In genomic region chr3:84432797-84433445, GRCm38 (mm10) we compare ENCODE assay signal across 18 mouse cellular contexts. TPM values are rescaled to one million over a fixed set of nuclear protein-coding genes. Genes with fewer than 3 reads are reported as not detected.
DNase-seq lines count a peak whose midpoint lies in the region; ATAC-seq and TF ChIP-seq lines count a peak whose summit lies in the region.
"Had no signal": no experiment of that assay in that cellular context is flagged by ENCODE, and none has a peak within 500 bp of the region (broad histone marks: within the 10 kb centered on the region; RNA-seq: fewer than 3 reads in every experiment).

No protein-coding gene starts in this region.

- no peak overlapping the region for H3K9ac ChIP-seq in hindbrain, embryonic 16.5 days (ENCODE audit: low read depth, low read length)
- H3K9ac ChIP-seq in neural tube, embryonic 11.5 days (ENCODE audit: low read length), result no peak overlapping the region
- H3K9ac ChIP-seq: embryonic facial prominence, embryonic 15.5 days; heart, embryonic 12.5 days; limb, embryonic 15.5 days; liver, embryonic 15.5 days had no signal

- peak; percentile 39 for DNase-seq in hindbrain, embryonic 10.5 days (ENCODE audit: low spot score)
- no peak for DNase-seq in neural tube, embryonic 11.5 days (ENCODE audit: low spot score)
- no peak for DNase-seq in neural tube, embryonic 10.5 days (ENCODE audit: extremely low spot score, low spot score)
- peak; percentile 38 for DNase-seq in forelimb bud, embryonic 11.5 days (ENCODE audit: low read depth, low spot score)
- DNase-seq in thymus, adult 2 months, result no peak
- DNase-seq in right cerebral cortex, postnatal 14 days, result no peak
- DNase-seq: cerebellum, adult 2 months; cerebellum, postnatal 36 days; heart, postnatal 14 days; kidney, adult 11 months had no signal

- no peak for TF ChIP-seq CTCF in thymus, adult 2 months (IDR thresholded peaks at IDR 0.05; ENCODE audit: borderline replicate concordance, control insufficient read depth, extremely low read depth, insufficient read depth, low read length, poor library complexity)

- no peak overlapping the region for H3K4me2 ChIP-seq in hindbrain, embryonic 16.5 days (ENCODE audit: low read length)
- H3K4me2 ChIP-seq in neural tube, embryonic 11.5 days (ENCODE audit: low read depth), result no peak overlapping the region
- H3K4me2 ChIP-seq: embryonic facial prominence, embryonic 15.5 days; heart, embryonic 12.5 days; limb, embryonic 15.5 days; liver, embryonic 15.5 days had no signal

- peak overlapping the region; percentile 73 for H3K27ac ChIP-seq in hindbrain, embryonic 10.5 days
- H3K27ac ChIP-seq in hindbrain, embryonic 16.5 days (ENCODE audit: low read depth, low read length), result no peak overlapping the region
- H3K27ac ChIP-seq in neural tube, embryonic 11.5 days (ENCODE audit: low read depth, low read length), result no peak overlapping the region
- H3K27ac ChIP-seq in thymus, adult 2 months (ENCODE audit: control insufficient read depth, insufficient read depth, low read length), result no peak overlapping the region
- H3K27ac ChIP-seq: embryonic facial prominence, embryonic 15.5 days; kidney, postnatal 0 days; limb, embryonic 15.5 days; liver, embryonic 15.5 days; macrophage; stomach, postnatal 0 days had no signal

- no peak overlapping the region for H3K4me3 ChIP-seq in hindbrain, embryonic 10.5 days
- H3K4me3 ChIP-seq in hindbrain, embryonic 16.5 days (ENCODE audit: low read length), result no peak overlapping the region
- no peak overlapping the region for H3K4me3 ChIP-seq in neural tube, embryonic 11.5 days (ENCODE audit: low read depth, low read length)
- H3K4me3 ChIP-seq in thymus, adult 2 months (ENCODE audit: control insufficient read depth, insufficient read depth, low read length), result no peak overlapping the region
- H3K4me3 ChIP-seq: embryonic facial prominence, embryonic 15.5 days; heart, embryonic 12.5 days; limb, embryonic 15.5 days; liver, embryonic 15.5 days had no signal

- peaks cover 6% of the 10 kb centered on the region for H3K27me3 ChIP-seq in hindbrain, embryonic 10.5 days (ENCODE audit: insufficient read depth, poor library complexity, severe bottlenecking)
- H3K27me3 ChIP-seq in hindbrain, embryonic 16.5 days (replicated peaks; ENCODE audit: control insufficient read depth, insufficient read depth, low read length), result no peaks in the 10 kb centered on the region
- no peaks in the 10 kb centered on the region for H3K27me3 ChIP-seq in neural tube, embryonic 11.5 days (ENCODE audit: control insufficient read depth, insufficient read depth, low read length)
- no peaks in the 10 kb centered on the region for H3K27me3 ChIP-seq in thymus, adult 2 months (ENCODE audit: control insufficient read depth, insufficient read depth, low read length)
- H3K27me3 ChIP-seq: embryonic facial prominence, embryonic 15.5 days; limb, embryonic 15.5 days had no signal

- peaks cover 59% of the 10 kb centered on the region for H3K4me1 ChIP-seq in hindbrain, embryonic 10.5 days (replicated peaks)
- peaks cover 7% of the 10 kb centered on the region; the same call in 1 of the 2 replicates for H3K4me1 ChIP-seq in hindbrain, embryonic 16.5 days (ENCODE audit: control insufficient read depth, insufficient read depth, low read depth, low read length)
- H3K4me1 ChIP-seq in neural tube, embryonic 11.5 days (ENCODE audit: control insufficient read depth, insufficient read depth, low read length), result 0 out of 2 replicates have a peak, but pooled peaks cover 4% of the 10 kb centered on the region
- H3K4me1 ChIP-seq in thymus, adult 2 months (replicated peaks; ENCODE audit: control insufficient read depth, insufficient read depth, low read length), result no peaks in the 10 kb centered on the region

- H3K36me3 ChIP-seq in hindbrain, embryonic 10.5 days, result no peaks in the 10 kb centered on the region
- H3K36me3 ChIP-seq in hindbrain, embryonic 16.5 days (ENCODE audit: control insufficient read depth, insufficient read depth, low read length), result no peaks in the 10 kb centered on the region
- H3K36me3 ChIP-seq in neural tube, embryonic 11.5 days (ENCODE audit: control insufficient read depth, insufficient read depth, low read length), result no peaks in the 10 kb centered on the region
- H3K36me3 ChIP-seq in thymus, adult 2 months (ENCODE audit: control insufficient read depth, insufficient read depth, low read length), result no peaks in the 10 kb centered on the region
- H3K36me3 ChIP-seq: embryonic facial prominence, embryonic 15.5 days; heart, embryonic 12.5 days; limb, embryonic 15.5 days; liver, embryonic 15.5 days had no signal

- 43% methylated on average over 10 of the region's 10 CpGs for WGBS in hindbrain, embryonic 10.5 days
- 47% methylated on average over 10 of the region's 10 CpGs for WGBS in hindbrain, embryonic 16.5 days
- 45% methylated on average over 10 of the region's 10 CpGs for WGBS in neural tube, embryonic 11.5 days
- WGBS in thymus, adult 2 months, result 96% methylated on average over 10 of the region's 10 CpGs

- H3K9me3 ChIP-seq in hindbrain, embryonic 10.5 days, result no peaks in the 10 kb centered on the region
- H3K9me3 ChIP-seq in hindbrain, embryonic 16.5 days (ENCODE audit: control insufficient read depth, low read length), result no peaks in the 10 kb centered on the region
- H3K9me3 ChIP-seq in neural tube, embryonic 11.5 days (ENCODE audit: control insufficient read depth, low read length), result no peaks in the 10 kb centered on the region
- H3K9me3 ChIP-seq: embryonic facial prominence, embryonic 15.5 days; heart, embryonic 12.5 days; limb, embryonic 15.5 days; liver, embryonic 15.5 days had no signal

- ATAC-seq in hindbrain, embryonic 16.5 days, result no peak
- ATAC-seq in neural tube, embryonic 11.5 days (ENCODE audit: insufficient read depth, low FRiP score, low TSS enrichment), result peak; percentile 28; the same call in 1 of the 2 replicates

- TF ChIP-seq POLR2A in thymus, adult 2 months (IDR thresholded peaks at IDR 0.05; ENCODE audit: control insufficient read depth, extremely low read depth, insufficient read depth, low read length, poor library complexity), result no peak

RNA-seq across cellular contexts. Expression of gene Fhdc1, which starts 47.3 kb away (rescaled TPM):
- 3.8 and 5.8 TPM in 2 replicates for polyA plus RNA-seq in hindbrain, embryonic 10.5 days (2016; fragmentation: Nextera tagmentation; extraction: Ambion mirVana)
- polyA plus RNA-seq in hindbrain, embryonic 16.5 days (2015; fragmentation: Nextera tagmentation; extraction: Ambion mirVana), result 5.7 and 7.7 TPM in 2 replicates
- 6.0 and 7.0 TPM in 2 replicates for polyA plus RNA-seq in neural tube, embryonic 11.5 days (2014; fragmentation: Nextera tagmentation; extraction: Ambion mirVana)
- polyA plus RNA-seq in thymus, adult 2 months (2012; rRNA removed), result 0.47 and 0.49 TPM in 2 replicates

Comparison
In these comparisons a context has a peak if more than half of its experiments do, and no peak if none do; other contexts are left out.
1. DNase-seq: peak in hindbrain, embryonic 10.5 days (single experiment) and forelimb bud, embryonic 11.5 days (single experiment); none in neural tube, embryonic 11.5 days (single experiment), neural tube, embryonic 10.5 days (single experiment), thymus, adult 2 months (single experiment) and right cerebral cortex, postnatal 14 days (single experiment).